Mouse (Mus musculus): Measurements from ENCODE around the gene Mrpl24. TPM values are rescaled to one million over a fixed set of nuclear protein-coding genes. Genes with fewer than 3 reads are reported as not detected.
A peak's percentile ranks its signal among the peaks of the same experiment; 100 is the strongest.

Gene Mrpl24
- polyA plus RNA-seq, 1 experiment from 2014 or later: 83.6 TPM

DNA sequence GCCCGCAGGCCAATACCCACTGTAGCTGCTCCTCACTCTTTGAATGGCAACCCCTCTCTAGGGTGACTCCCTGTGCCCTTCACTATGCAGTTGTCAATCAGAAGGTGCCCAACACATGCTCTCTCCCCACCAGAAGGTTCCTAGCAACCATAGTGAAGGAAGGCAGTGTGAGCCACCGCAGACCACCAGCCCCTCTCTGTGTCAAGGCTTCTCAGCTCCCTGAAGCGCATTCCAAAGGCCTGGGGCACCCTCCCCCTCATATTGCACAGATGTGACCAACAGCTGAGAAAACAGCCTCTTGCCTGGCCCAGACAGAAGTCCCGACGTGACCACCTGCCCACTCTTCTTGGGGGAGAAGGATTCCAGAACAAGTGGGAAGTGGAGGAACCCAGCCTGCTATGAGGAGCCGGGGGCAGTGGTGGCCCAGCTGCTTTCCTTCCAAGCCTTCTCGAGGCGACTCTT lies 52.9 kb downstream of the Mrpl24 start:
- peak overlapping the region; percentile 86 for H3K4me3 ChIP-seq (ENCODE audit: low read depth, low read length)
- peak overlapping the region; percentile 92 for H3K9ac ChIP-seq (ENCODE audit: low read depth, low read length)
- ATAC-seq (ENCODE audit: low FRiP score) (peak; percentile 61), DNase-seq (ENCODE audit: low spot score) (no peak)
- no peaks in the 10 kb centered on the region for H3K27me3 ChIP-seq (ENCODE audit: control insufficient read depth, insufficient read depth, low read length)
- WGBS: 1% methylated on average over 8 of the region's 8 CpGs
- H3K27ac ChIP-seq (ENCODE audit: low read depth, low read length): peak overlapping the region; percentile 97
- H3K9me3 ChIP-seq (ENCODE audit: control insufficient read depth, low read length): no peaks in the 10 kb centered on the region
- peaks cover 13% of the 10 kb centered on the region for H3K4me1 ChIP-seq (replicated peaks; ENCODE audit: control insufficient read depth, insufficient read depth, low read length)
- peak overlapping the region; percentile 94 for H3K4me2 ChIP-seq (replicated peaks; ENCODE audit: low read depth, low read length)
- H3K36me3 ChIP-seq (ENCODE audit: control insufficient read depth, insufficient read depth, low read length): peaks cover 2% of the 10 kb centered on the region; the same call in 1 of the 2 replicates

DNA sequence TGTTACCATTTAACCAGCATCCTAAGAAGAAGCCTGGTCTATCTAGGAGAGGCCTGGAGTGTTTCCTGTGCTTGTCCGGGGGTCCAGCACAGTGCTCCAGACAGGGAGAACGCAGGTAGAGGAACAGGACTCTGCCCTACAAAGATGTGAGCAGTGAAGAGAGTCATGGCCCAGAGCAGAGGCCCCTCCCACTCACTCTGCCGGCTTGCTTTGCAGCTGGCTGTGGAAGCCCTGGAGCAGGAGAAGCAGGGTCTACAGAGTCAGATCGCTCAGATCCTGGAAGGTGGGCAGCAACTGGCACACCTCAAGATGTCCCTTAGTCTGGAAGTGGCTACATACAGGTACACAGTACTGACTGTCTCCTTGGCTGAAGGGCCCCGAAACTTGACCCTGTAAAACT lies 53.5 kb downstream of the Mrpl24 start:
- ATAC-seq (ENCODE audit: low FRiP score) (no peak), DNase-seq (ENCODE audit: low spot score) (peak; percentile 49)
- Histone ChIP-seq H3K36me3 (ENCODE audit: control insufficient read depth, insufficient read depth, low read length) (peaks cover 3% of the 10 kb centered on the region; the same call in 1 of the 2 replicates), H3K27me3 (ENCODE audit: control insufficient read depth, insufficient read depth, low read length) (no peaks in the 10 kb centered on the region), H3K27ac (ENCODE audit: low read depth, low read length) (peak overlapping the region; percentile 97), H3K9ac (ENCODE audit: low read depth, low read length) (peak overlapping the region; percentile 92), H3K4me3 (ENCODE audit: low read depth, low read length) (peak overlapping the region; percentile 86), H3K4me2 (replicated peaks; ENCODE audit: low read depth, low read length) (peak overlapping the region; percentile 94), H3K9me3 (ENCODE audit: control insufficient read depth, low read length) (no peaks in the 10 kb centered on the region), H3K4me1 (replicated peaks; ENCODE audit: control insufficient read depth, insufficient read depth, low read length) (peaks cover 13% of the 10 kb centered on the region)
- 20% methylated on average over 5 of the region's 5 CpGs for WGBS

Other genes starting within 250 kb of the Mrpl24 start
- gene Lrrc71, start 170.9 kb upstream of the Mrpl24 start, polyA plus RNA-seq (2014; fragmentation: Nextera tagmentation; extraction: Ambion mirVana): 0.40 and 0.83 TPM in 2 replicates
- 6.7 and 8.5 TPM in 2 replicates for gene Ntrk1, start 124.3 kb upstream of the Mrpl24 start, polyA plus RNA-seq (2014; fragmentation: Nextera tagmentation; extraction: Ambion mirVana)
- gene Insrr, start 122.6 kb upstream of the Mrpl24 start, polyA plus RNA-seq (2014; fragmentation: Nextera tagmentation; extraction: Ambion mirVana): 0.36 and 0.83 TPM in 2 replicates
- gene Pear1, start 95.2 kb upstream of the Mrpl24 start, polyA plus RNA-seq (2014; fragmentation: Nextera tagmentation; extraction: Ambion mirVana): 8.6 and 10.1 TPM in 2 replicates
- gene Sh2d2a, start 72.8 kb upstream of the Mrpl24 start, polyA plus RNA-seq (2014; fragmentation: Nextera tagmentation; extraction: Ambion mirVana): not detected in 2 replicates
- gene Prcc, start 33.9 kb upstream of the Mrpl24 start, polyA plus RNA-seq (2014; fragmentation: Nextera tagmentation; extraction: Ambion mirVana): 17.6 and 18.6 TPM in 2 replicates
- 202 and 246 TPM in 2 replicates for gene Hdgf, start 13.2 kb upstream of the Mrpl24 start, polyA plus RNA-seq (2014; fragmentation: Nextera tagmentation; extraction: Ambion mirVana)
- gene Isg20l2, start 10.8 kb downstream of the Mrpl24 start, polyA plus RNA-seq (2014; fragmentation: Nextera tagmentation; extraction: Ambion mirVana): 42.5 and 55.2 TPM in 2 replicates
- gene Rrnad1, start 11.2 kb downstream of the Mrpl24 start, polyA plus RNA-seq (2014; fragmentation: Nextera tagmentation; extraction: Ambion mirVana): 13.7 and 17.9 TPM in 2 replicates
- gene Crabp2, start 29.2 kb downstream of the Mrpl24 start, polyA plus RNA-seq (2014; fragmentation: Nextera tagmentation; extraction: Ambion mirVana): 738 and 794 TPM in 2 replicates
- 71.6 and 87.9 TPM in 2 replicates for gene Nes, start 51.6 kb downstream of the Mrpl24 start, polyA plus RNA-seq (2014; fragmentation: Nextera tagmentation; extraction: Ambion mirVana)
- gene Bcan, start 80.7 kb downstream of the Mrpl24 start, polyA plus RNA-seq (2014; fragmentation: Nextera tagmentation; extraction: Ambion mirVana): 0.21 and 0.82 TPM in 2 replicates
- not detected in 2 replicates for gene Hapln2, start 108.1 kb downstream of the Mrpl24 start, polyA plus RNA-seq (2014; fragmentation: Nextera tagmentation; extraction: Ambion mirVana)
- 34.4 and 37.4 TPM in 2 replicates for gene Gpatch4, start 123.6 kb downstream of the Mrpl24 start, polyA plus RNA-seq (2014; fragmentation: Nextera tagmentation; extraction: Ambion mirVana)
- 133 and 138 TPM in 2 replicates for gene Naxe, start 139.0 kb downstream of the Mrpl24 start, polyA plus RNA-seq (2014; fragmentation: Nextera tagmentation; extraction: Ambion mirVana)
- gene Ttc24, start 158.8 kb downstream of the Mrpl24 start, polyA plus RNA-seq (2014; fragmentation: Nextera tagmentation; extraction: Ambion mirVana): not detected in 2 replicates
- 10.5 and 13.5 TPM in 2 replicates for gene Iqgap3, start 162.5 kb downstream of the Mrpl24 start, polyA plus RNA-seq (2014; fragmentation: Nextera tagmentation; extraction: Ambion mirVana)
- 12.0 and 12.3 TPM in 2 replicates for gene Mef2d, start 222.9 kb downstream of the Mrpl24 start, polyA plus RNA-seq (2014; fragmentation: Nextera tagmentation; extraction: Ambion mirVana)